In genomic region chr8:108766102-108766501, GRCm38 (mm10) we compare ENCODE assay signal across 12 mouse cellular contexts.
"Had no signal": no experiment of that assay in that cellular context is flagged by ENCODE, and none has a peak within 500 bp of the region (broad histone marks: within the 10 kb centered on the region; RNA-seq: fewer than 3 reads in every experiment).

No protein-coding gene starts in this region.

- H3K4me3 ChIP-seq: limb, embryonic 15.5 days; neural tube, embryonic 12.5 days had no signal

- H3K27me3 ChIP-seq: limb, embryonic 15.5 days; neural tube, embryonic 12.5 days had no signal

- ATAC-seq: intestine, embryonic 16.5 days had no signal

- H3K27ac ChIP-seq: limb, embryonic 15.5 days; neural tube, embryonic 12.5 days had no signal

- H3K4me2 ChIP-seq: limb, embryonic 15.5 days; lung, embryonic 14.5 days; midbrain, embryonic 11.5 days; neural tube, embryonic 12.5 days had no signal

- H3K9ac ChIP-seq: limb, embryonic 15.5 days; lung, embryonic 14.5 days; neural tube, embryonic 12.5 days had no signal

- DNase-seq: kidney, adult 8-10 months; kidney, postnatal 36 days; layer of hippocampus, adult 9-11 months; layer of hippocampus, postnatal 36 days; lung, embryonic 14.5 days; lung, postnatal 10 days; lung, postnatal 4 days; thymus, postnatal 4 days had no signal

- H3K9me3 ChIP-seq: limb, embryonic 15.5 days; neural tube, embryonic 12.5 days had no signal

- H3K36me3 ChIP-seq: limb, embryonic 15.5 days; neural tube, embryonic 12.5 days had no signal
